Mouse (Mus musculus) heart, postnatal 0 days (tissue): ENCODE measurements at regions not wholly inside any gene's neighbourhood (a gene's known extent, or its start where the extent isn't known, plus 50 kb on each side); places are given as distances from the start of the nearest gene placed in this dataset.

Experiments
- ATAC-seq: fragments of 200-750 bp; cut with Nextera tagmentation; 2 replicates; pipeline ENCODE4 v1.8.0; 2017; ENCODE audit warnings: low read depth, moderate number of reproducible peaks, moderate library complexity; ENCODE audit not compliant: insufficient read depth
- DNase-seq: peaks from one replicate; pipeline ENCODE4 v3.0.0-alpha.2; 2016; ENCODE audit warnings: low spot score
- H3K27ac ChIP-seq: fragments of 300-500 bp; sonication (generic); 2 replicates; pipeline ENCODE4 v1.5.1; 2014; ENCODE audit warnings: low read depth, mild to moderate bottlenecking
- H3K27me3 ChIP-seq: fragments of 300-500 bp; sonication (generic); 2 replicates; pipeline ENCODE4 v1.6.1; 2014; ENCODE audit warnings: low read length, mixed read lengths; ENCODE audit not compliant: control insufficient read depth, insufficient read depth
- H3K36me3 ChIP-seq: fragments of 300-500 bp; sonication (generic); replicated peaks from 2 replicates; pipeline ENCODE4 v1.6.1; 2014; ENCODE audit warnings: low read length, mixed read lengths; ENCODE audit not compliant: control insufficient read depth, insufficient read depth
- H3K4me1 ChIP-seq: fragments of 300-500 bp; sonication (generic); 2 replicates; pipeline ENCODE4 v1.6.1; 2014; ENCODE audit warnings: antibody characterized with exemption; ENCODE audit not compliant: control insufficient read depth, insufficient read depth
- H3K4me2 ChIP-seq: fragments of 300-500 bp; sonication (generic); 2 replicates; pipeline ENCODE4 v1.6.1; 2014; ENCODE audit warnings: low read depth, mild to moderate bottlenecking, low read length, moderate library complexity
- H3K4me3 ChIP-seq: fragments of 300-500 bp; sonication (generic); 2 replicates; pipeline ENCODE4 v1.5.1; 2014; ENCODE audit warnings: low read depth, low read length
- H3K9ac ChIP-seq: fragments of 300-500 bp; sonication (generic); replicated peaks from 2 replicates; pipeline ENCODE4 v1.6.1; 2014; ENCODE audit warnings: low read depth, low read length, mixed read lengths
- H3K9me3 ChIP-seq: fragments of 300-500 bp; sonication (generic); replicated peaks from 2 replicates; pipeline ENCODE4 v1.6.1; 2016; ENCODE audit warnings: low read length; ENCODE audit not compliant: control insufficient read depth
- CTCF ChIP-seq: IDR thresholded peaks from 2 replicates; pipeline ENCODE4 v1.5.1; 2016; ENCODE audit warnings: antibody characterized with exemption, control low read depth, low read depth
- EP300 ChIP-seq: IDR thresholded peaks from 2 replicates; pipeline ENCODE4 v1.6.1; 2016; ENCODE audit warnings: antibody characterized with exemption, low read depth
- WGBS: fragments of 180-500 bp; shearing (Covaris S2); extraction: QIAGEN DNeasy Blood & Tissue Kit; methylation state at CpG from one replicate; pipeline ENCODE4 v1.1.7; 2014; 5-methylcytosine and 5-hydroxymethylcytosine counted together

- Histone ChIP-seq H3K4me2 (no peak overlapping the region), H3K27me3 (no peaks in the 10 kb centered on the region), H3K36me3 (no peaks in the 10 kb centered on the region), H3K4me3 (no peak overlapping the region), H3K27ac (no peak overlapping the region), H3K9me3 (no peaks in the 10 kb centered on the region), H3K4me1 (no peaks in the 10 kb centered on the region), H3K9ac (no peak overlapping the region)
- ATAC-seq (no peak), DNase-seq (no peak)
- TF ChIP-seq EP300, result no peak
- no peak for TF ChIP-seq CTCF
- WGBS, result 35% methylated on average over 4 of the region's 4 CpGs
These were observed 371.0 kb upstream of the Hs6st1 start for GRCm38 (mm10) chr1:35697218-35697617.

- no peaks in the 10 kb centered on the region for H3K4me1 ChIP-seq
- DNase-seq (no peak), ATAC-seq (no peak)
- no peak overlapping the region for H3K9ac ChIP-seq
- no peaks in the 10 kb centered on the region for H3K9me3 ChIP-seq
- TF ChIP-seq CTCF, result no peak
- TF ChIP-seq EP300, result no peak
- H3K4me2 ChIP-seq, result no peak overlapping the region
- H3K4me3 ChIP-seq, result no peak overlapping the region
- 29% methylated on average over 10 of the region's 10 CpGs for WGBS
- H3K36me3 ChIP-seq, result no peaks in the 10 kb centered on the region
- no peaks in the 10 kb centered on the region for H3K27me3 ChIP-seq
- no peak overlapping the region for H3K27ac ChIP-seq
These were observed 370.2 kb upstream of the Hs6st1 start for GRCm38 (mm10) chr1:35697834-35698500.

- Histone ChIP-seq H3K9me3 (no peaks in the 10 kb centered on the region), H3K27ac (no peak overlapping the region), H3K4me2 (no peak overlapping the region), H3K9ac (no peak overlapping the region), H3K4me1 (no peaks in the 10 kb centered on the region), H3K36me3 (no peaks in the 10 kb centered on the region), H3K4me3 (no peak overlapping the region), H3K27me3 (no peaks in the 10 kb centered on the region)
- ATAC-seq, result no peak
- 50% methylated on average over 1 of the region's 1 CpGs for WGBS
- TF ChIP-seq EP300 (no peak), CTCF (no peak)
- DNase-seq, result no peak
These were observed 365.6 kb upstream of the Hs6st1 start for GRCm38 (mm10) chr1:35702585-35702984.

- 71% methylated on average over 6 of the region's 6 CpGs for WGBS
These were observed 361.9 kb upstream of the Hs6st1 start for GRCm38 (mm10) chr1:35706336-35706735.

GRCm38 (mm10) chr1:35708176-35708788, 359.9 kb upstream of the Hs6st1 start:
- TF ChIP-seq EP300 (no peak), CTCF (no peak)
- ATAC-seq (no peak), DNase-seq (no peak)
- Histone ChIP-seq H3K4me2 (no peak overlapping the region), H3K4me1 (no peaks in the 10 kb centered on the region), H3K9me3 (no peaks in the 10 kb centered on the region), H3K4me3 (no peak overlapping the region), H3K27me3 (no peaks in the 10 kb centered on the region), H3K9ac (no peak overlapping the region), H3K27ac (no peak overlapping the region), H3K36me3 (no peaks in the 10 kb centered on the region)
- WGBS, result 78% methylated on average over 2 of the region's 2 CpGs

More at GRCm38 (mm10) chr1:35706336-35706735, 361.9 kb upstream of the Hs6st1 start:
- DNase-seq, result no peak
- H3K27ac ChIP-seq, result no peak overlapping the region
- no peak for ATAC-seq
- H3K4me1 ChIP-seq, result no peaks in the 10 kb centered on the region
- TF ChIP-seq EP300 (no peak), CTCF (no peak)
- H3K36me3 ChIP-seq, result no peaks in the 10 kb centered on the region
- H3K9me3 ChIP-seq, result no peaks in the 10 kb centered on the region
- H3K4me3 ChIP-seq, result no peak overlapping the region
- H3K4me2 ChIP-seq, result no peak overlapping the region
- no peak overlapping the region for H3K9ac ChIP-seq
- no peaks in the 10 kb centered on the region for H3K27me3 ChIP-seq

- TF ChIP-seq CTCF, result no peak
- no peak for TF ChIP-seq EP300
- no peak for ATAC-seq
These were observed 359.0 kb upstream of the Hs6st1 start for GRCm38 (mm10) chr1:35709214-35709613.

More at GRCm38 (mm10) chr1:35709214-35709613, 359.0 kb upstream of the Hs6st1 start:
- Histone ChIP-seq H3K4me2 (no peak overlapping the region), H3K4me3 (no peak overlapping the region), H3K4me1 (no peaks in the 10 kb centered on the region), H3K9me3 (no peaks in the 10 kb centered on the region), H3K36me3 (no peaks in the 10 kb centered on the region), H3K27me3 (no peaks in the 10 kb centered on the region), H3K9ac (no peak overlapping the region), H3K27ac (no peak overlapping the region)
- DNase-seq, result no peak
